Mouse (Mus musculus) gastrocnemius, adult 18-20 months (tissue): ENCODE results near the gene Ssbp3. TPM values are rescaled to one million over a fixed set of nuclear protein-coding genes. Genes with fewer than 3 reads are reported as not detected.

Source experiments
- DNase-seq: peaks from one replicate; pipeline ENCODE4 v3.0.0; 2021; ENCODE audit warnings: low spot score
- total RNA-seq, 2 experiments: library from RNA; stranded (reverse); gene quantifications; 2 replicates each; pipeline ENCODE4 v1.2.3; 2021

Gene Ssbp3
- total RNA-seq, 2 experiments from 2014 or later, result 20.5 to 25.5 TPM

DNA sequence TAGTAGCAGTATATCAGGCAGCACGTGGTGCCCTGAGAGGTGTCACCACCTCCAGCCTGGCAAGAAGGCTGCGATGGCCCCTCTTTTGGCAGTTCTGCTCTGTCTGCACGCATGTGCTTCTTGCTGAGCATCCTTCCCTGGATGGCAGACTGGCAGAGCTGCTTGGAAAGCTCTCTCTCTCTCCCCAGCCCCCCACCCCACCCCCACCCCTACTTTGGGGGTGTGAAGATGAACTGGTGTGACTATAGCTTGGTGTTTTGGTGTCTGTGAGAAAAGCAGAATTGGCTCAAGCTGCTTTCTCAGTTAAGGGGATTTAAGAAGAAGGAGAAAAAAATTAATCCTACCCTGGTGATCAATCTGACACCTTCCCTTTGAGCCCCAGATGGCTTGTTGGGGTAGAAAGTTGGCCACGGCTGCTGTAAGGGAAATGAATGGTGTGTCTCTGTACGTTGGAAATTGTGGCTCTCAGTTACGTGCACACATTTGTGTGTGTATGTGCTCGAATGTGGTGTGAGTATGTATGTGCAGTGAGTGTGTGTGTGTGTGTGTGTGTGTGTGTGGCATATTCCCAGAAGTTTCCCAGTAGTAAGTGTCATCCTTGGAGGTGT, 73.5 kb downstream of the Ssbp3 start:
- no peak for DNase-seq

GRCm38 (mm10) chr4:106985289-106985688, 74.8 kb downstream of the Ssbp3 start:
- no peak for DNase-seq

- DNase-seq, result no peak
These were observed 75.7 kb downstream of the Ssbp3 start for GRCm38 (mm10) chr4:106985899-106986832.

DNA sequence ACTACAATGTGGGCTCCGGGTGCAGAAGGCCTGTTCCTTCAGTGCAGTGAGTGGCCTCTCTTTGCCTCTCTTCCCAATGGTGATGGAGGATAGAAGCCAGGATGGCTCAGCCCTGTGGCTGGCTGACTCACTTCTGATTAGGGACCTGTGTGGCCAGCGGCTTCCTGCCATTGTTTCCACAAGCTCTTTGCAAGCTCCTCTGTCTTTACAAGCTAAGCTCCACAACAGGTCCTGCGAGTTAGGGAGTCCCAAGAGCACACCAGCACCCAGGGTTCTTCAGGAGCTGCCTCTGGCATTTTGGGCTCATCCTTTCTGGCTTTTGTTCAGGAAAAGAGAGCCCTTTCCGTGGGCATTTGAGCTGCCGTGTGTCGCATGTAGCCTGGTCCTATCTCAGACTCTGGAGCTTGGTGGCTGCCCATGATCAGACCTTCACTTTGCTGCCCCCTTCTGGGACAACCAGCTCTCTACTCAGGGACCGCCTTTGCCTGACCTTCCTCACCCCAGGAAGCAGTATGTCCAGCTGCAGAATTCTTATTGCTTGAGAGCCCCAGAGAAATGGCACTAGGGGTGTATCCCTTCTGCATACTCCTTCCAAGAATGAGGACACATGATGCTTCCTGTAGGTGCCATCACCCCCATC, 77.3 kb downstream of the Ssbp3 start:
- peak; percentile 91 for DNase-seq

GRCm38 (mm10) chr4:106988886-106989225, 78.4 kb downstream of the Ssbp3 start:
- DNase-seq, result no peak

DNA sequence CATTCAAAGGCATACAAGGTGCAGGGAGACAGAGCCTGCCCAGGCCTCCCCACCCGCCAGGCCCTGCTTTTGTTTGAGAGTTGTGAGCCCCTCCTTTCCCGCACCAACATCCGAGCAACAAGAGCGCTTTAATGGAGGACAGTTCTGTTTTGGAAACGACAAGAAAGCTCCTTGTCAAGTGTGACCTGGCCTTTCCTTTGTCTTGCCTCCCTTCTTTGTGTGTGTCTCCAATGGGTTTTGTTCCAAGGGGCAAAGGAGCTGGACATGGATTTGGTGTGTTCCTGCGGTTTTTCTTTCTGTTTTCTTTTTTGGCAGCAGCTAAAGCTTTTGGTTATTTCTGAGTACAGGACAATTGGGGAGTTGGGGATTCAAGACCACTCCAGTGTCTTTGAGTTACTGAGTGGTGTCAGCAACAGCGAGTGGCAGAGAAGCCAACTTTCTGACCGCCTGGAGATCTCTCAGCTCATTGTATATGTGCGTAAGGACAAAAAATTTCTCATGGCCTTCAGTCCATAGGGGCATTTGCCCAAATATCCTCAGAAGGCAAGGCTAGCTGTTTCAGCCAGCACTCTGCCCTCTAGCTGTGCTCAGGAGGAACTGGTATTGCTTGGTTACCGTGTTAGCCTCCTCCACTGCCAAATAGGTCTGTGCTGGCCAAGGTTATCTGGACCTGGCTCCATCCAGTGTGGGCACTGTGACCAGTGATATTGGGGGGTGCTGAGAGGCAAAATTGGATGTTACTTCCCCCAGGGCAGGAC, 78.9 kb downstream of the Ssbp3 start:
- no peak for DNase-seq

- no peak for DNase-seq
These were observed 82.6 kb downstream of the Ssbp3 start for GRCm38 (mm10) chr4:106993053-106993452.

DNA sequence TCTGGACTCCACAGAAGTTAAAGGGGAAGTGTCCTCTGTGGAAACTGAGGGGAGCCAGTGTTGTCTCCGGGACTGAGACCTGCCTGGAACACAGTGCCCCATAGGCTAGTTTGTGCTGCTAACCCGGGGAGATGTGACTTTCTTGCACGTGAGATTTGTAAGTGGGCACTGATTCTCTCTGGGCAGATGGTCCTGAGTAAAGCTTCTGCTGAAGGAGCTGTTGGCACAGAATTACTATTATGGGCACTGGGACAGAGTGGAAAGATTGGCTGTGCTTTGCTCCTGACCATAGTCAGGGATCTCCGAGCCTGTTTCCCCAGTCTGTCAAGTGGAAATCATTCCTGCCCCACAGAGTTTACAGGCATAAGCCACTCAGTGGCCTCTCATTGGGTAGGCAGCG, 83.8 kb downstream of the Ssbp3 start:
- DNase-seq, result no peak

DNA sequence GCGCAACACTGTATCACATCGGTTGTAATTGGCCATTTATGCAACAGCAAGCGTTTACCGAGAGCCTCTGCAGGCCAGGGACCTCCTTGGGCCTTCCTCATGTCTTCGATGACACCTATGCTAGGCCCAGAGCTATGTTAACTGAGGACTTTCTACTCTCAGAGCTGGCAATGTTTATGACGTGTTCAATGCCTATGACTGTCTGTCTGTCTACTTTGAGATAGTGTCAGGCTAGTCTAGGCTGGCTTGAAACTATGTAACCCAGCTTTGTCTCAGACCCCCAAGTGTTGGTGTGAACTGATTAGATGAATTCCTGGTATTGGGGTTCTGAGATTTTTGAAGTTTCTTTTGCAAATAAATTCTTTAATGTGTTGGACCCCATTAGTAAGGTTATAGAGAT, 84.6 kb downstream of the Ssbp3 start:
- DNase-seq, result no peak

- no peak for DNase-seq
These were observed 85.0 kb downstream of the Ssbp3 start for GRCm38 (mm10) chr4:106995513-106995912.

DNA sequence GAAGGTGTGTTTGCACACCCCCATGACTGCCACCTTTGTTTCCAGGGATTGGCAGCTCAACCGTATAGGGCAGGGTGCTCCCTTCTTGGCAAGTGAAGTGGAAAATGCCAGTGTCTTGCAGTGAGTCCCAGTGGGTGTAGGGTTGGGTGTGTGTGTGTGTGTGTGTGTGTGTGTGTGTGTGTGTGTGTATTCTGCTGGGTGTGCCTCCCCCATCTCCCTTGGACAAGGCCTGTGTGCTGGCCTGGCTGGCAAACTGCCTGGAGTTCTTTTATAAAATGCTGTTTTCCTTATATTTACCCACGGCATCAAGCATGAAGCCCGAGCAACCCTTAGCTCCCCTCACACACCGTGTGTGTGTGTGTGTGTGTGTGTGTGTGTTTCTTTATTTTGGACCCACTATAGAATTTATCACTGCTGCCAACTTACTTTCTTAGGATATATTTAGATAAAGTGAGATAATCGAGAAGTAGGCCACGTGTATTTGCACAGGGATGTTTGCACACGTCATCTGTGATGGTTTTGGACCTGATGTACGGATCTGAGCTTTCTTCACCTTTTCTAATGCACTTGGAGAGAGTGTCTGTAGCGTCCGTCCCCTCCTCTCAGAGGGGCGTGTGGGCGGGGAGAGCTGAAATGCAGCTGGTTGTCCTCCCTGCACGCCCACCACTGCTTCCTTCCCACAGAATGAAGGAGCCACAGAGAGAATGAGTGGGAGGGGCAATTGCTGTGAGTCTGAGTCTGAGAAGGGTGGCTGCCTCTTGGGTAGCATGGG, 86.0 kb downstream of the Ssbp3 start:
- no peak for DNase-seq

GRCm38 (mm10) chr4:107001259-107001810, 90.8 kb downstream of the Ssbp3 start:
- DNase-seq, result no peak

DNA sequence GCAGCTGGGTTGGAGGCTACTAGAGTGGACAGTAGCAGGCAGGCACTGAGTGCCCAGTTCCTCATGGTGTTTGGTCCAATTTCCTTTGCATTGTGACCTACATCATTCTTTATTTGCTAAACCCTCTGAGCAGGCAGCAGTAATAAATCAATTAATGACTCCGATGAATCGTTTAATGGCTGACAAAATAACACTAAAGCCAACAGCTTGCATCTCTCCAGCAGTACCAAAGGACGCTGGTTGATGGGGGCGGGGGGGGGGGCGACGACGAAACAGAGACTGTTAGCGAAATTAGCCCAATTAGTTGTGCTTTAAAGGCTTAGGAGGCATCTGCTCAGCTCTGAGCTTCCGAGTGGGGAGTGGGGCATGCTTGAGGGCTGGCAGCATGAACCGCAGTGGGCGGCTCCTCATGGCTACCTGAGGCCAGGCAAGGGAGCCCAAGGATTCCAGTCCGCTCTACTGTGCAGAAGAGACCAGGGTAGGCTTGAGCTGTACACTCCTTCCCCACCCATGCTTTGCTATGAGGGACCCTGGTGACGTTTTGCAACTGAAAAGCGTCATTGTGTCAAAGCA, 91.5 kb downstream of the Ssbp3 start:
- no peak for DNase-seq

GRCm38 (mm10) chr4:107002517-107003165, 92.1 kb downstream of the Ssbp3 start:
- DNase-seq, result peak; percentile 39

- DNase-seq, result no peak
These were observed 92.7 kb downstream of the Ssbp3 start for GRCm38 (mm10) chr4:107003199-107003598.

GRCm38 (mm10) chr4:107003786-107004185, 93.3 kb downstream of the Ssbp3 start:
- DNase-seq, result no peak

GRCm38 (mm10) chr4:107004346-107004745, 93.8 kb downstream of the Ssbp3 start:
- no peak for DNase-seq

GRCm38 (mm10) chr4:107005166-107005565, 94.7 kb downstream of the Ssbp3 start:
- DNase-seq, result no peak

DNA sequence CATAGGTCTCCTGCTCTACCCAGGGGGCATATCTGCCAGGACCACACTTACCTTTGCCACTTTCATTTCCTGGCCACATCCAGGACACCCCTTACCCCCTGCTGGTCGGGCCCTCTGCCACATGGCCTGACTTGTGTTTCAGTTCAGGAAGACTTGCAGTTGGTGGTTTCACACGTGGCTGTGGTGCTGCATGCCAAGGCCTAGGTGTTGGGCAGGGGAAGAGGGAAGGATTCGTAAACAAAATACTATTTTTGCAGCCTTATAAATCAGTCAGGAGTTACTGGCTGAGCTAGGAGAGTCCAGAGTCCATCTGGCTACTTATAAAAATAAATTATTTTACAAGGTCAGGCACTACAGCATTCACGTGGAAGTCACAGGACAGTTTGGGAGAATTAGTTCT, 95.7 kb downstream of the Ssbp3 start:
- peak; percentile 48 for DNase-seq

DNA sequence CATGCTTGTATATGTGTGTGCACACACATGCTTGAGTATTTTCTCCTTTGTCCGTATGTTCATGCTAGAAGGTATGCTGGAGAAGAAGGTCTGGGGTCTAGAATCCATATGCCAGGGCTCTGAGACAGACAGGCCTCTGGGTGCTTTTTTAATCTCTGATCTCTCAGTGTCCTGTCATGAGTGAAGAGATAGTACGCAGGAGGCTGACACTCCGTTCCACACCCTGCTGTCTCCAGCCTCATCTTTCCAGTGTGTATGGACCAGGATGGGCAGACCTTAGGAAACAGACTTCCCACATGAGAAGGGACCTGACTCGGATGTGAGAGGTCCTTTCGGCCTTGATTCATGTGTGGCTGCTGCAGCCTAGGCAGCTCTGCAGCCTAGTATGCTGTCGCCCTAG, 96.3 kb downstream of the Ssbp3 start:
- no peak for DNase-seq
